Mouse (Mus musculus) neural tube, embryonic 11.5 days (tissue): ENCODE measurements around the gene Scp2d1. TPM values are rescaled to one million over a fixed set of nuclear protein-coding genes. Genes with fewer than 3 reads are reported as not detected.

Experiments
- ATAC-seq: fragments of 200-750 bp; cut with Nextera tagmentation; 2 replicates; pipeline ENCODE4 v1.8.0; 2017; ENCODE audit warnings: moderate number of reproducible peaks, mild to moderate bottlenecking, moderate TSS enrichment, moderate library complexity; ENCODE audit not compliant: insufficient read depth, low FRiP score, low TSS enrichment
- DNase-seq: peaks from one replicate; pipeline ENCODE4 v3.0.0-alpha.2; 2015; ENCODE audit warnings: low spot score
- H3K27ac ChIP-seq: fragments of 300-500 bp; sonication (generic); 2 replicates; pipeline ENCODE4 v1.5.1; 2014; ENCODE audit warnings: low read depth, mild to moderate bottlenecking, low read length
- H3K27me3 ChIP-seq: fragments of 300-500 bp; sonication (generic); 2 replicates; pipeline ENCODE4 v1.6.1; 2014; ENCODE audit warnings: mild to moderate bottlenecking, low read length, mixed read lengths; ENCODE audit not compliant: control insufficient read depth, insufficient read depth
- H3K36me3 ChIP-seq: fragments of 300-500 bp; sonication (generic); 2 replicates; pipeline ENCODE4 v1.6.1; 2014; ENCODE audit warnings: mild to moderate bottlenecking, low read length, moderate library complexity, mixed read lengths; ENCODE audit not compliant: control insufficient read depth, insufficient read depth
- H3K4me1 ChIP-seq: fragments of 300-500 bp; sonication (generic); 2 replicates; pipeline ENCODE4 v1.6.1; 2014; ENCODE audit warnings: low read length, mixed read lengths; ENCODE audit not compliant: control insufficient read depth, insufficient read depth
- H3K4me2 ChIP-seq: fragments of 300-500 bp; sonication (generic); 2 replicates; pipeline ENCODE4 v1.6.1; 2014; ENCODE audit warnings: low read depth, mild to moderate bottlenecking, moderate library complexity
- H3K4me3 ChIP-seq: fragments of 300-500 bp; sonication (generic); 2 replicates; pipeline ENCODE4 v1.5.1; 2014; ENCODE audit warnings: low read depth, low read length
- H3K9ac ChIP-seq: fragments of 300-500 bp; sonication (generic); 2 replicates; pipeline ENCODE4 v1.6.1; 2014; ENCODE audit warnings: mild to moderate bottlenecking, low read length
- H3K9me3 ChIP-seq: fragments of 300-500 bp; sonication (generic); 2 replicates; pipeline ENCODE4 v1.6.1; 2016; ENCODE audit warnings: low read length; ENCODE audit not compliant: control insufficient read depth
- WGBS: fragments of 180-500 bp; shearing (Covaris S2); extraction: QIAGEN DNeasy Blood & Tissue Kit; methylation state at CpG from one replicate; pipeline ENCODE4 v1.1.7; 2014; 5-methylcytosine and 5-hydroxymethylcytosine counted together
- polyA plus RNA-seq: library from polyadenylated mRNA; unstranded; fragments of >200 nt; fragmentation: Nextera tagmentation; extraction: Ambion mirVana; gene quantifications from 2 replicates; pipeline ENCODE4 v1.2.1, GENCODE M21; 2014

The Scp2d1 gene
- polyA plus RNA-seq, 1 experiment from 2014 or later = not detected

- H3K9me3 ChIP-seq = no peaks in the 10 kb centered on the region
- ATAC-seq (no peak), DNase-seq (no peak)
- H3K27ac ChIP-seq = no peak overlapping the region
- H3K9ac ChIP-seq = no peak overlapping the region
- WGBS = 61% methylated on average over 14 of the region's 14 CpGs
- no peak overlapping the region for H3K4me3 ChIP-seq
- H3K36me3 ChIP-seq = no peaks in the 10 kb centered on the region
- no peaks in the 10 kb centered on the region for H3K27me3 ChIP-seq
- H3K4me1 ChIP-seq = no peaks in the 10 kb centered on the region
- H3K4me2 ChIP-seq = no peak overlapping the region
Measured at GRCm38 (mm10) chr2:144791671-144792294, 31.7 kb upstream of the Scp2d1 start.

DNA sequence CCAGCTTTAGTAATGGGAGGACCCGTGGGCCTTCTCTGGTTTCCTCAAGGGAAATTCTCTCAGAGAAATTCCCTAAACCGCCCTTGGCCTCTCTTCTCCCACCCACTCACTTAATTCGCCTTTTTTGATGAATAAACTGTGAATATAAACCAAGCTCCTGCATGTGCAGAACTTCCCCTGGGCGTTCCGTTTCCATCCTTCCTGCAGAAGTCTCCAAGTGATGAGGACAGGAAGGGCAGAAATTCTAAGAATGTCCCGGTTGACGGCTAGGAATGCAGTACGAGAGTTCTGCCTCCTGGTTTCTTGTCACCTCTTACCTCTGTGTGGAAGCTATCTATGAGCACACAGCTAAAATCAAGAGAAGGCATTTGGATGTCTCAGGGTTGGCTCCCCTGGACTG, 25.9 kb upstream of the Scp2d1 start:
- no peaks in the 10 kb centered on the region for H3K4me1 ChIP-seq
- ATAC-seq (no peak), DNase-seq (no peak)
- H3K4me2 ChIP-seq = no peak overlapping the region
- H3K4me3 ChIP-seq = no peak overlapping the region
- H3K27ac ChIP-seq = no peak overlapping the region
- no peaks in the 10 kb centered on the region for H3K9me3 ChIP-seq
- no peaks in the 10 kb centered on the region for H3K27me3 ChIP-seq
- H3K36me3 ChIP-seq = no peaks in the 10 kb centered on the region
- no peak overlapping the region for H3K9ac ChIP-seq
- 80% methylated on average over 8 of the region's 8 CpGs for WGBS

DNA sequence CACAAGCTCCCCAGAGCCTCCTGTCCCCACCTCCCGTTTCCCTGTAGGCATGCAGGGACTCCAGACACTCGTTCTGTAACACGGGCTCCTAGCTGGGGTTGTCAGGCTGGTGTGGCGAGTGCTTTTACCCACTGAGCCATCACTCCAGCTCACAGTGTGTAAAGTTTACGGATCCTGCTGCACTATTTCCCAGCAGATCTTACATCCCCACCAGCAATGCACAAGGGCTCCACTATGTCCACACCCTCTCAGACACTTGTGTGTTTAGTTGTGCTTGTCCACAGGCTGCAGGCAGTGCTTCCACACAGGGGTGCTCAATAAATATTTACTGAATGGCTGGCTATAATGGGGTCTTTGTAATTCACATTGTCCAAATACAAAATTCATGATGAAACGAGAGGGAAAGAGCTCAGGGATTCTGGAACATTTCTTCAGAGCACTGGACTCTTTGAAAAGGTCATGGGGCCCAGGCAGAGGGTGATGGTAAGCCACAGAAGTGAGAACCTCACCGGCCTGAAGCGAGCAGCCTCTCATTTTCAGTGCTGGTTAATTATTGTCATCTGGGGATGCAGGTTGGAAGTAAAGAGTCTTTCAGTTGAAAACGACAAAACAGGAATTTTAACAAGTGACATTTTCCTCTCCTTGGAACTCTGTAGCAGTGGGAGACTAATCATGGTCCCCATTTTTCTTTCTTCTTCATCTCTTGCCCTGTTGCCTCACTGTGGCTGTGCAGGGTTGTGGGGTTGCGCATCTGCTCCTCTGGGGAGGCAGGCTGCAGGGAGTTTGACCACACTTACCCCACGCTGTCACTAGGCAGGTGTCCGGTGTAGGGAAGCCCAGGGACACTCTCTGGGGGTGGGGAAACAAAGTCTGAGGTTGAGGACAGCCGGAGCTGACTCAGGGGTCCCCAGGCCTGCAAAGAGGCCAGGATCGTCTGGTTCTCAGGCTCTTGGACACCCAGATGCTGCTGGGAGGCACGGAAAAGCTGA, 15.4 kb upstream of the Scp2d1 start:
- 62% methylated on average over 15 of the region's 15 CpGs for WGBS
- Histone ChIP-seq H3K9me3 (no peaks in the 10 kb centered on the region), H3K36me3 (no peaks in the 10 kb centered on the region), H3K4me1 (no peaks in the 10 kb centered on the region), H3K4me2 (no peak overlapping the region), H3K27ac (no peak overlapping the region), H3K4me3 (no peak overlapping the region), H3K9ac (no peak overlapping the region), H3K27me3 (no peaks in the 10 kb centered on the region)
- ATAC-seq (no peak), DNase-seq (peak; percentile 10)

DNA sequence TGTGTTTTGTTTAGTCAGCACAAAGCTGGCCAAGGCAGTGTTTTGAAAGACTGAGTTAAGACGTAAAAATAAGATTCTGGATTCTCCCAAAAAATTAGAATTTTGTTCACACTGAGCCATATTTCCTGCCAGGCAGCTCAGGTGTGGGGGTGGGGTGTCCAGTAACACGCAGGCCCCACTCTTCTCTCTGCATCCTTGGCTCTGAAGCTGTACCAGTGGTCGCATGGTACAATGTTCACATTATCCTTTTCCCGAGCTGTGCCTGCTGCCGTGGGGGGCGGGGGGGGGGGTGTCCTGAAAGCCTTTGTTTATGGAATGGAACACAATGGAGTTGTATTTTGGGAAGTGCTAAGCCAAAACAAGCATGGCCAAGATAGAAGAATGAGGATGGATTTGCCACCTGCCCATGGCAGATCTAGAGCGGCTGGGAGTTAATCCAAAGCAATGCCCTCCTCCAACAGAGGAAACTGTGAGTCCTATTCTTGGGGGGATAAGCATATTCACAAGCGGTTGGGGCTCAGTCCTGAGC, 5.1 kb downstream of the Scp2d1 start:
- DNase-seq = no peak
- Histone ChIP-seq H3K4me1 (no peaks in the 10 kb centered on the region), H3K9me3 (no peaks in the 10 kb centered on the region), H3K36me3 (no peaks in the 10 kb centered on the region), H3K4me2 (no peak overlapping the region), H3K27me3 (no peaks in the 10 kb centered on the region), H3K27ac (no peak overlapping the region), H3K4me3 (no peak overlapping the region), H3K9ac (no peak overlapping the region)
- no peak for ATAC-seq
- WGBS = 83% methylated on average over 8 of the region's 8 CpGs

DNA sequence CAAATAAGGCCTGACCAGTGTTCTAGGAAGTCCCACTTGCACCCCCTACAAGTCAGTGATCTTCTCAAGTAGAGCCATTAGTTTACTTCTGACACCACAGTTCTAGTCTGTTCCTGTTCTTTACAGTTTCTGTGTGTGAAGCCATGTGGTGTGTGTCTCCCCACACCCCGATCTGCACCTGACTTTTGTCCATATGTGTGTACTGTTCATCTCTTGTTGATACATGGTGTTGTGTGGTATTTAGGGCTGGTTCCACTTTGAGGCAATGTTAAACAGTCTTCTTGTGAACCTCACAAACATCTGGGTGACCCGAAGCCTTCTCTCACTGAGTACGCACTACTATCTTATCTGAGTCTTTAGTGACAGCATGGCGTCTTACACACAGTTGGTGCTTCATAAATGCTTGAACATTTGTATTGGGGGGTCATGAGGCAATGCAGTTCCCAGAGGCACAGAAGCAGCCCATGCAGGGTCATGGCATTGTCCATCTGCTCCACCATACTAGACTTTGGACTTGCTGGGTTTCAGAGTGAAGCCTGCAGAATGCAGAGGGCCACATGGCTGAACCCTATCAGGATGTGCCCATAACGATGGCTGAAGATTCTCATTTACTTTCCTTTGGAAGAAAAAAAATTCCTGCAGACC, 13.3 kb downstream of the Scp2d1 start:
- Histone ChIP-seq H3K4me1 (no peaks in the 10 kb centered on the region), H3K36me3 (no peaks in the 10 kb centered on the region), H3K9ac (no peak overlapping the region), H3K4me2 (no peak overlapping the region), H3K27ac (no peak overlapping the region), H3K4me3 (no peak overlapping the region), H3K9me3 (no peaks in the 10 kb centered on the region), H3K27me3 (no peaks in the 10 kb centered on the region)
- no peak for DNase-seq
- ATAC-seq = no peak
- WGBS = 90% methylated on average over 5 of the region's 5 CpGs

- ATAC-seq (no peak), DNase-seq (no peak)
- H3K36me3 ChIP-seq = no peaks in the 10 kb centered on the region
- H3K4me2 ChIP-seq = no peak overlapping the region
- H3K9ac ChIP-seq = no peak overlapping the region
- H3K4me3 ChIP-seq = no peak overlapping the region
- H3K9me3 ChIP-seq = no peaks in the 10 kb centered on the region
- WGBS = 78% methylated on average over 3 of the region's 3 CpGs
- H3K4me1 ChIP-seq = no peaks in the 10 kb centered on the region
- no peak overlapping the region for H3K27ac ChIP-seq
- H3K27me3 ChIP-seq = no peaks in the 10 kb centered on the region
Measured at GRCm38 (mm10) chr2:144837312-144837679, 13.8 kb downstream of the Scp2d1 start.

DNA sequence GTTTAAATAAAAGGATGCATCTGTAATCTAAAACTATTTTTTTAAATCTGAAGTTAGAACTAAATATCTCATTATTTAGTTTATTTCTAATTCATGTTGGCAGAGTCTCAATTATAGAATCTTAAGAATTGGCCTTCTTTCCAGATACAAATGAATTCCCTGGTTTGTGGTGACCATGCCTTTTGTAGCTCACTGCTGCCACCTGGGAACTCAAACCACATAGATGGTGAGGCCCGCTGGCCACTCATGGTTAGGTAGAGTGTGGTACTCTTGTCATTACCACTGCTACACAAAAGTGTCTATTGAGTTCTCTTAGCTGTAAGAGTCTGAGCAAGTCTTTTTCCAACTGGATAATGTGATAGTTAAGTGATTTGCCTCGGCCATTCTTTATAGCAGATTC, 45.4 kb downstream of the Scp2d1 start:
- ATAC-seq = no peak
- Histone ChIP-seq H3K9ac (no peak overlapping the region), H3K4me1 (no peaks in the 10 kb centered on the region), H3K9me3 (no peaks in the 10 kb centered on the region), H3K4me2 (no peak overlapping the region), H3K4me3 (no peak overlapping the region), H3K27me3 (no peaks in the 10 kb centered on the region), H3K27ac (no peak overlapping the region), H3K36me3 (no peaks in the 10 kb centered on the region)
- DNase-seq = no peak
- 83% methylated on average over 2 of the region's 2 CpGs for WGBS
